In genomic region chr2:48520535-48520971, GRCm38 (mm10) we compare ENCODE assay signal across 15 mouse cellular contexts.
A peak's percentile ranks its signal among the peaks of the same experiment; 100 is the strongest.
DNase-seq lines count a peak whose midpoint lies in the region; ATAC-seq and TF ChIP-seq lines count a peak whose summit lies in the region.
"Had no signal": no experiment of that assay in that cellular context is flagged by ENCODE, and none has a peak within 500 bp of the region (broad histone marks: within the 10 kb centered on the region; RNA-seq: fewer than 3 reads in every experiment).

No protein-coding gene starts in this region.

- WGBS in embryonic facial prominence, embryonic 10.5 days: 44% methylated on average over 2 of the region's 2 CpGs
- 68% methylated on average over 2 of the region's 2 CpGs for WGBS in forebrain, postnatal 0 days

- intact Hi-C loops in gastrocnemius, postnatal 14 days (cut with DNase I; ENCODE audit: low total_unique reads): no loop called here

- no peak for ATAC-seq in CD4-positive, CD25-positive, alpha-beta regulatory T cell, adult 4 months
- no peak for ATAC-seq in forebrain, postnatal 0 days
- ATAC-seq: forebrain, embryonic 15.5 days had no signal

- H3K9me3 ChIP-seq in embryonic facial prominence, embryonic 10.5 days: no peaks in the 10 kb centered on the region
- H3K9me3 ChIP-seq in forebrain, postnatal 0 days (ENCODE audit: low read length): no peaks in the 10 kb centered on the region
- H3K9me3 ChIP-seq: forebrain, embryonic 15.5 days; heart, embryonic 15.5 days; hindbrain, embryonic 15.5 days; midbrain, embryonic 12.5 days had no signal

- peak; percentile 90 for DNase-seq in heart, adult 11 months
- no peak for DNase-seq in heart, postnatal 4 days
- peak; percentile 31 for DNase-seq in embryonic facial prominence, embryonic 10.5 days (ENCODE audit: low spot score)
- peak; percentile 58 for DNase-seq in gastrocnemius, postnatal 14 days
- peak; percentile 55 for DNase-seq in lung, postnatal 25 days (ENCODE audit: low spot score)
- DNase-seq in layer of hippocampus, postnatal 10 days (ENCODE audit: low spot score in 2 of 2): no peak
- no peak for DNase-seq in forebrain, postnatal 0 days
- DNase-seq: adrenal gland, postnatal 25 days; right cerebral cortex, adult 18-20 months had no signal

- no peak overlapping the region for H3K4me3 ChIP-seq in embryonic facial prominence, embryonic 10.5 days
- H3K4me3 ChIP-seq in forebrain, postnatal 0 days (ENCODE audit: low read depth, low read length): no peak overlapping the region
- H3K4me3 ChIP-seq: forebrain, embryonic 15.5 days; heart, embryonic 15.5 days; hindbrain, embryonic 15.5 days; layer of hippocampus, adult 2 months; midbrain, embryonic 12.5 days had no signal

- peaks cover 11% of the 10 kb centered on the region for H3K4me1 ChIP-seq in embryonic facial prominence, embryonic 10.5 days
- no peaks in the 10 kb centered on the region for H3K4me1 ChIP-seq in forebrain, postnatal 0 days (ENCODE audit: insufficient read depth)
- H3K4me1 ChIP-seq: forebrain, embryonic 15.5 days; heart, embryonic 15.5 days; hindbrain, embryonic 15.5 days; midbrain, embryonic 12.5 days had no signal

- H3K27me3 ChIP-seq in embryonic facial prominence, embryonic 10.5 days (replicated peaks; ENCODE audit: low read depth, poor library complexity, severe bottlenecking): no peaks in the 10 kb centered on the region
- no peaks in the 10 kb centered on the region for H3K27me3 ChIP-seq in forebrain, postnatal 0 days (ENCODE audit: insufficient read depth, low read length)
- H3K27me3 ChIP-seq: forebrain, embryonic 15.5 days; heart, embryonic 15.5 days; hindbrain, embryonic 15.5 days; midbrain, embryonic 12.5 days had no signal

- TF ChIP-seq CTCF in forebrain, postnatal 0 days (IDR thresholded peaks at IDR 0.05; ENCODE audit: low read depth): no peak

- H3K27ac ChIP-seq in embryonic facial prominence, embryonic 10.5 days (replicated peaks): no peak overlapping the region
- no peak overlapping the region for H3K27ac ChIP-seq in forebrain, postnatal 0 days (ENCODE audit: low read depth, low read length)
- H3K27ac ChIP-seq: forebrain, embryonic 15.5 days; heart, embryonic 15.5 days; hindbrain, embryonic 15.5 days; layer of hippocampus, adult 2 months; midbrain, embryonic 12.5 days had no signal

- H3K4me2 ChIP-seq in forebrain, postnatal 0 days (ENCODE audit: low read depth): no peak overlapping the region
- H3K4me2 ChIP-seq: forebrain, embryonic 15.5 days; heart, embryonic 15.5 days; hindbrain, embryonic 15.5 days; midbrain, embryonic 12.5 days had no signal

- H3K36me3 ChIP-seq in embryonic facial prominence, embryonic 10.5 days (replicated peaks): no peaks in the 10 kb centered on the region
- H3K36me3 ChIP-seq in forebrain, postnatal 0 days (ENCODE audit: insufficient read depth): no peaks in the 10 kb centered on the region
- H3K36me3 ChIP-seq: forebrain, embryonic 15.5 days; heart, embryonic 15.5 days; hindbrain, embryonic 15.5 days; midbrain, embryonic 12.5 days had no signal

- H3K9ac ChIP-seq in forebrain, postnatal 0 days: no peak overlapping the region
- H3K9ac ChIP-seq: forebrain, embryonic 15.5 days; heart, embryonic 15.5 days; hindbrain, embryonic 15.5 days; midbrain, embryonic 12.5 days had no signal

Comparison
In these comparisons a context has a peak if more than half of its experiments do, and no peak if none do; other contexts are left out.
1. DNase-seq: peak in heart, adult 11 months (single experiment), embryonic facial prominence, embryonic 10.5 days (single experiment), gastrocnemius, postnatal 14 days (single experiment) and lung, postnatal 25 days (single experiment); none in heart, postnatal 4 days (single experiment), layer of hippocampus, postnatal 10 days (0 of 2) and forebrain, postnatal 0 days (single experiment).